Mouse (Mus musculus): Measurements from ENCODE around the gene Zpbp. TPM values are rescaled to one million over a fixed set of nuclear protein-coding genes. Genes with fewer than 3 reads are reported as not detected.

Zpbp gene
- polyA plus RNA-seq, 1 experiment from 2014 or later, result 0.66 TPM

- no peak overlapping the region for H3K4me3 ChIP-seq
- no peaks in the 10 kb centered on the region for H3K4me1 ChIP-seq (replicated peaks)
- H3K4me2 ChIP-seq, result no peak overlapping the region
- peaks cover 9% of the 10 kb centered on the region for H3K9me3 ChIP-seq (replicated peaks)
- no peak overlapping the region for H3K9ac ChIP-seq
- H3K27me3 ChIP-seq (replicated peaks), result no peaks in the 10 kb centered on the region
- no peak overlapping the region for H3K27ac ChIP-seq (ENCODE audit: poor library complexity, severe bottlenecking)
- 71% methylated on average over 5 of the region's 5 CpGs for WGBS
- no peak for ATAC-seq (ENCODE audit: insufficient number of reproducible peaks, low FRiP score)
- H3K36me3 ChIP-seq, result no peaks in the 10 kb centered on the region
Measured at GRCm38 (mm10) chr11:11394686-11395085, 67.5 kb downstream of the Zpbp start.

GRCm38 (mm10) chr11:11393164-11393563 lies 69.0 kb downstream of the Zpbp start:
- Histone ChIP-seq H3K9me3 (replicated peaks) (peaks cover 9% of the 10 kb centered on the region), H3K36me3 (no peaks in the 10 kb centered on the region), H3K27me3 (replicated peaks) (no peaks in the 10 kb centered on the region), H3K4me3 (no peak overlapping the region), H3K4me2 (no peak overlapping the region), H3K27ac (ENCODE audit: poor library complexity, severe bottlenecking) (no peak overlapping the region), H3K4me1 (replicated peaks) (no peaks in the 10 kb centered on the region), H3K9ac (no peak overlapping the region)
- ATAC-seq (ENCODE audit: insufficient number of reproducible peaks, low FRiP score), result no peak
- 87% methylated on average over 10 of the region's 10 CpGs for WGBS

- no peaks in the 10 kb centered on the region for H3K9me3 ChIP-seq (replicated peaks)
- WGBS, result 85% methylated on average over 5 of the region's 5 CpGs
- no peak overlapping the region for H3K9ac ChIP-seq
- no peak overlapping the region for H3K27ac ChIP-seq (ENCODE audit: poor library complexity, severe bottlenecking)
- no peak for ATAC-seq (ENCODE audit: insufficient number of reproducible peaks, low FRiP score)
- H3K4me3 ChIP-seq, result no peak overlapping the region
- H3K27me3 ChIP-seq (replicated peaks), result no peaks in the 10 kb centered on the region
- H3K4me2 ChIP-seq, result no peak overlapping the region
- no peaks in the 10 kb centered on the region for H3K36me3 ChIP-seq
- H3K4me1 ChIP-seq (replicated peaks), result no peaks in the 10 kb centered on the region
Measured at GRCm38 (mm10) chr11:11371305-11371704, 90.9 kb downstream of the Zpbp start.

GRCm38 (mm10) chr11:11283512-11283911 lies 178.7 kb downstream of the Zpbp start:
- Histone ChIP-seq H3K27ac (ENCODE audit: poor library complexity, severe bottlenecking) (no peak overlapping the region), H3K4me2 (no peak overlapping the region), H3K4me3 (no peak overlapping the region), H3K27me3 (replicated peaks) (no peaks in the 10 kb centered on the region), H3K9me3 (replicated peaks) (no peaks in the 10 kb centered on the region), H3K4me1 (replicated peaks) (no peaks in the 10 kb centered on the region), H3K9ac (no peak overlapping the region), H3K36me3 (no peaks in the 10 kb centered on the region)
- ATAC-seq (ENCODE audit: insufficient number of reproducible peaks, low FRiP score), result no peak
- 75% methylated on average over 3 of the region's 3 CpGs for WGBS

GRCm38 (mm10) chr11:11280128-11280527 lies 182.1 kb downstream of the Zpbp start:
- H3K9me3 ChIP-seq (replicated peaks), result no peaks in the 10 kb centered on the region
- H3K27ac ChIP-seq (ENCODE audit: poor library complexity, severe bottlenecking), result no peak overlapping the region
- H3K4me3 ChIP-seq, result no peak overlapping the region
- no peaks in the 10 kb centered on the region for H3K4me1 ChIP-seq (replicated peaks)
- H3K36me3 ChIP-seq, result no peaks in the 10 kb centered on the region
- H3K9ac ChIP-seq, result no peak overlapping the region
- ATAC-seq (ENCODE audit: insufficient number of reproducible peaks, low FRiP score), result no peak
- no peak overlapping the region for H3K4me2 ChIP-seq
- no peaks in the 10 kb centered on the region for H3K27me3 ChIP-seq (replicated peaks)

- Histone ChIP-seq H3K4me3 (no peak overlapping the region), H3K27ac (ENCODE audit: poor library complexity, severe bottlenecking) (no peak overlapping the region), H3K9me3 (replicated peaks) (no peaks in the 10 kb centered on the region), H3K9ac (no peak overlapping the region), H3K36me3 (no peaks in the 10 kb centered on the region), H3K27me3 (replicated peaks) (no peaks in the 10 kb centered on the region), H3K4me1 (replicated peaks) (no peaks in the 10 kb centered on the region), H3K4me2 (no peak overlapping the region)
- ATAC-seq (ENCODE audit: insufficient number of reproducible peaks, low FRiP score), result no peak
- WGBS, result 82% methylated on average over 1 of the region's 1 CpGs
Measured at GRCm38 (mm10) chr11:11257348-11257747, 204.9 kb downstream of the Zpbp start.

- ATAC-seq (ENCODE audit: insufficient number of reproducible peaks, low FRiP score), result no peak
- Histone ChIP-seq H3K36me3 (no peaks in the 10 kb centered on the region), H3K4me3 (no peak overlapping the region), H3K9me3 (replicated peaks) (no peaks in the 10 kb centered on the region), H3K4me1 (replicated peaks) (no peaks in the 10 kb centered on the region), H3K27me3 (replicated peaks) (no peaks in the 10 kb centered on the region), H3K9ac (no peak overlapping the region), H3K27ac (ENCODE audit: poor library complexity, severe bottlenecking) (no peak overlapping the region), H3K4me2 (no peak overlapping the region)
- WGBS, result 58% methylated on average over 6 of the region's 6 CpGs
Measured at GRCm38 (mm10) chr11:11242694-11243377, 219.4 kb downstream of the Zpbp start.

- ATAC-seq (ENCODE audit: insufficient number of reproducible peaks, low FRiP score), result no peak
- WGBS, result 77% methylated on average over 1 of the region's 1 CpGs
- no peak overlapping the region for H3K4me2 ChIP-seq
Measured at GRCm38 (mm10) chr11:11239346-11239745, 222.9 kb downstream of the Zpbp start.

More at GRCm38 (mm10) chr11:11239346-11239745, 222.9 kb downstream of the Zpbp start:
- Histone ChIP-seq H3K9ac (no peak overlapping the region), H3K27me3 (replicated peaks) (no peaks in the 10 kb centered on the region), H3K27ac (ENCODE audit: poor library complexity, severe bottlenecking) (no peak overlapping the region), H3K4me3 (no peak overlapping the region), H3K36me3 (no peaks in the 10 kb centered on the region), H3K4me1 (replicated peaks) (no peaks in the 10 kb centered on the region), H3K9me3 (replicated peaks) (no peaks in the 10 kb centered on the region)

Other genes starting within 250 kb of the Zpbp start
- gene Spata48, start 314 bp downstream of the Zpbp start, polyA plus RNA-seq (2016; fragmentation: Nextera tagmentation; extraction: Ambion mirVana), result 1.2 and 1.6 TPM in 2 replicates
- not detected in 2 replicates for gene 4930512M02Rik, start 165.4 kb upstream of the Zpbp start, polyA plus RNA-seq (2016; fragmentation: Nextera tagmentation; extraction: Ambion mirVana)
- 2.2 and 3.3 TPM in 2 replicates for gene Ikzf1, start 222.6 kb upstream of the Zpbp start, polyA plus RNA-seq (2016; fragmentation: Nextera tagmentation; extraction: Ambion mirVana)